Mouse (Mus musculus) urinary bladder, adult 2 months (tissue): ENCODE measurements around the gene Yrdc. TPM values are rescaled to one million over a fixed set of nuclear protein-coding genes. Genes with fewer than 3 reads are reported as not detected.

ENCODE experiments used
- polyA plus RNA-seq: library from polyadenylated mRNA; depleted of rRNA; stranded (reverse); fragments of >200 nt; gene quantifications from 2 replicates; pipeline ENCODE4 v1.2.3, GENCODE M21; 2012; rRNA removed

Yrdc gene
- polyA plus RNA-seq, 1 experiment = 47.3 TPM

Other genes with a start within 250 kb of the Yrdc start
- not detected in 2 replicates for gene 3100002H09Rik, start 239.9 kb upstream of the Yrdc start, polyA plus RNA-seq
- 0.14 and 0.18 TPM in 2 replicates for gene Pou3f1, start 193.9 kb upstream of the Yrdc start, polyA plus RNA-seq
- 31.6 and 32.9 TPM in 2 replicates for gene Utp11, start 157.1 kb upstream of the Yrdc start, polyA plus RNA-seq
- gene Fhl3, start 150.0 kb upstream of the Yrdc start, polyA plus RNA-seq = 2.7 and 5.2 TPM in 2 replicates
- gene Sf3a3, start 135.9 kb upstream of the Yrdc start, polyA plus RNA-seq = 38.1 and 40.4 TPM in 2 replicates
- gene Inpp5b, start 108.8 kb upstream of the Yrdc start, polyA plus RNA-seq = 30.0 and 34.8 TPM in 2 replicates
- 9.0 and 10.1 TPM in 2 replicates for gene Mtf1, start 48.6 kb upstream of the Yrdc start, polyA plus RNA-seq
- gene 1110065P20Rik, start 517 bp downstream of the Yrdc start, polyA plus RNA-seq = 32.4 and 37.5 TPM in 2 replicates
- gene Maneal, start 11.5 kb downstream of the Yrdc start, polyA plus RNA-seq = 0.65 and 0.76 TPM in 2 replicates
- gene Epha10, start 30.2 kb downstream of the Yrdc start, polyA plus RNA-seq = not detected in 2 replicates
- gene 9930104L06Rik, start 86.4 kb downstream of the Yrdc start, polyA plus RNA-seq = 17.4 and 17.8 TPM in 2 replicates
- 2.0 and 3.3 TPM in 2 replicates for gene Cdca8, start 88.6 kb downstream of the Yrdc start, polyA plus RNA-seq
- gene Rspo1, start 135.8 kb downstream of the Yrdc start, polyA plus RNA-seq = 6.3 and 7.5 TPM in 2 replicates
- 58.9 and 59.8 TPM in 2 replicates for gene Gnl2, start 165.9 kb downstream of the Yrdc start, polyA plus RNA-seq
- 0.03 and 0.10 TPM in 2 replicates for gene Dnali1, start 215.0 kb downstream of the Yrdc start, polyA plus RNA-seq
- gene Snip1, start 216.0 kb downstream of the Yrdc start, polyA plus RNA-seq = 13.7 and 14.1 TPM in 2 replicates
- gene Meaf6, start 234.5 kb downstream of the Yrdc start, polyA plus RNA-seq = 28.8 and 36.0 TPM in 2 replicates